Mouse (Mus musculus): Measurements from ENCODE around the gene Hdac8.

DNA sequence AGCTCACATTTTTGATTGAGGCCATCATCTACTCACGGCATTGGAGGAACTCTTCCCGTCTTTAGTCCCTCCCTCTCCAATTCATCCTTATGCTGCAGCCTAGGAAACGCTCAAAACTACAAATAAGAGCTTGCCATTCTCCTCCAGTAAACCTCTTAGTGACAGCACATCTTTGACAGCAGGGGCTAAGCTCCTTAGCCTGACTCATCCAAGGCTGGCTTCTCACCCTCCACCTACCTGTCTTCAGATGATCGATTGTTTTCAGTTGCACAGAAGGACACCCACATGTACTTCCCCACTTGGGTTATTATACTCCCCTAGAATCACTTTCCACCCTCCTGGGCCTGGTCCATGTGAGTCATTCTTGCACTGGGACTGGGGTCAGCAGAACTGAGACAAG is 163.5 kb downstream of the Hdac8 start:
- TF ChIP-seq CTCF (IDR thresholded peaks at IDR 0.05; ENCODE audit: borderline replicate concordance, insufficient read depth, low read depth, low read length) (no peak), POLR2A (IDR thresholded peaks at IDR 0.05; ENCODE audit: borderline replicate concordance, insufficient read depth, low read length) (no peak)

All from cerebellum, adult 2 months (tissue).